Mouse (Mus musculus): ENCODE measurements around the gene Rab7b.

DNA sequence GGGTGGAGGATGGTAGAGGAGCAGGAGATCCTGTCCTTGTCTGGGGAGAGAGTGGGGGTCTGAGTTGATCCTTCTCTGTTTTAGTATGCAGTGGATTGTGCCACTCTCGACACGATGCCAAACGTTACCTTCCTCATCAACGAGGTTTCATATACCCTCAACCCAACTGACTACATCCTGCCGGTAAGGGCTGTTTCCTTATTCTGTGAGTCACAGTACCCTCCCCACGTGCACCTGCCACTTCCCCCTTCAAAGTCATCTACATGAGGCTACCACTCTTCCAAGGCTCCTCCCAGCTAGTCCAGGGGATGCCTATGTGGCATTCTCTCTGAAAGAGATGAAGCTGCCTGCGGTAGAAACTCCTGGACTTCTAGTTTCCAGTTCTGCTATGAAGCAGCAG, 16.1 kb upstream of the Rab7b start:
- no peak for TF ChIP-seq CTCF (IDR thresholded peaks at IDR 0.05; ENCODE audit: low read depth)
- TF ChIP-seq EP300 (IDR thresholded peaks at IDR 0.05; ENCODE audit: low read depth): no peak

Data from heart, postnatal 0 days (tissue).